Mouse (Mus musculus) skeletal muscle tissue, postnatal 0 days (tissue): ENCODE measurements around the gene Ino80e. TPM values are rescaled to one million over a fixed set of nuclear protein-coding genes. Genes with fewer than 3 reads are reported as not detected.

Experiments
- polyA plus RNA-seq: library from polyadenylated mRNA; unstranded; fragments of >200 nt; fragmentation: Nextera tagmentation; extraction: Ambion mirVana; gene quantifications from 2 replicates; pipeline ENCODE4 v1.2.1, GENCODE M21; 2015

Ino80e gene
- 28.3 and 39.2 TPM in 2 replicates for polyA plus RNA-seq

DNA sequence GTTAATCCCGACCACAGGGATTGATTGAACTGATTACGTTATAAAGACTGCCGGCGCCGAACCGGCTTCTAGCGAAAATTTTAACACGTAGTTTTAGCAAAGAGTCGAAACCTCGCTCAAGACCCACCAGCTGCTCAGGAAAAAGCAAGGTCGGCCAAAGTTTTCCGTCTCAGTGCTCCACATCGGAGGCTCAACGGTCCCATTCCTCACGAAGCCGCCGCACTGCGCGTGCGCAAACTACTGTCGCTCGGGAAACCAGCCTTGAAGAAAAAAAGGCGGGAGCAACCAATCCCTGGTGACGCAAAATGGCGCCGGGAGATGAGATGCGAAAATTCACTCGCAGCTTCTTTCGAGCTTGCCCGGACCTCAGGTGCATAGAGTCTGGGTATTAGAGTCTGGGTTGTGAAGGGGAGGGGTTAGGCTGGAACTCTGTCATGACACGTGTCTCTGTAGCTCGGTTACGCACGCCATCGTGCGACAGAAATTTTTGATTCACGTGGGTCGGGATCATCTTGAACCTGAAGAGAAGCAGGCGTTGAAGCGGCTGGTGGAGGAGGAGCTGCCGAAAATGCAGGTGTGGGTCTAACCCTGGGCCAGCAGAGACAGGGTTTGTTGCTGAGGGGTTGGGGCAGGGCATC is at the start of gene Ino80e:
Gene Ino80e (minus strand): TSS at position 231 of the 638 bp plus-strand sequence.

GRCm38 (mm10) chr7:126884286-126885164 is 22.3 kb upstream of the Ino80e start, which contains the start of gene Taok2:
TSS of gene Taok2 (minus strand) at chr7:126884703.

GRCm38 (mm10) chr7:126861429-126862130 is 597 bp downstream of the Ino80e start, which contains the start of gene Hirip3:
TSS of gene Hirip3 (plus strand) at chr7:126861972.

GRCm38 (mm10) chr7:126847116-126847420 is 15.1 kb downstream of the Ino80e start, which contains the start of gene Doc2a:
TSS of gene Doc2a (plus strand) at chr7:126847416.

GRCm38 (mm10) chr7:126831539-126831938 is 30.6 kb downstream of the Ino80e start, which contains the start of gene 4930451I11Rik:
TSS of gene 4930451I11Rik (minus strand) at chr7:126831639.

Other genes starting within 250 kb of the Ino80e start
- 28.9 and 66.2 TPM in 2 replicates for gene Nupr1, start 231.5 kb downstream of the Ino80e start, polyA plus RNA-seq
- gene Sgf29, start 213.1 kb downstream of the Ino80e start, polyA plus RNA-seq, result 17.4 and 21.8 TPM in 2 replicates
- gene Sult1a1, start 185.9 kb downstream of the Ino80e start, polyA plus RNA-seq, result 27.9 and 56.4 TPM in 2 replicates
- 73.2 and 75.7 TPM in 2 replicates for gene Bola2, start 167.0 kb downstream of the Ino80e start, polyA plus RNA-seq
- 3.7 and 5.2 TPM in 2 replicates for gene Slx1b, start 166.6 kb downstream of the Ino80e start, polyA plus RNA-seq
- 12.8 and 18.1 TPM in 2 replicates for gene Coro1a, start 154.6 kb downstream of the Ino80e start, polyA plus RNA-seq
- 40.3 and 40.6 TPM in 2 replicates for gene Mapk3, start 102.8 kb downstream of the Ino80e start, polyA plus RNA-seq
- 1.2 and 2.3 TPM in 2 replicates for gene Gdpd3, start 96.0 kb downstream of the Ino80e start, polyA plus RNA-seq
- gene Ypel3, start 85.4 kb downstream of the Ino80e start, polyA plus RNA-seq, result 155 and 192 TPM in 2 replicates
- 0.15 and 0.27 TPM in 2 replicates for gene Tbx6, start 80.9 kb downstream of the Ino80e start, polyA plus RNA-seq
- gene Ppp4c, start 69.9 kb downstream of the Ino80e start, polyA plus RNA-seq, result 94.5 and 113 TPM in 2 replicates
- gene Fam57b, start 64.7 kb downstream of the Ino80e start, polyA plus RNA-seq, result 1.6 and 1.8 TPM in 2 replicates
- not detected in 2 replicates for gene 4930451I11Rik, start 30.7 kb downstream of the Ino80e start, polyA plus RNA-seq
- gene Doc2a, start 15.0 kb downstream of the Ino80e start, polyA plus RNA-seq, result 0.24 and 0.37 TPM in 2 replicates
- 10.0 TPM in 2 replicates for gene Hirip3, start 405 bp downstream of the Ino80e start, polyA plus RNA-seq
- gene Taok2, start 22.3 kb upstream of the Ino80e start, polyA plus RNA-seq, result 17.4 and 18.3 TPM in 2 replicates
- gene Tmem219, start 60.5 kb upstream of the Ino80e start, polyA plus RNA-seq, result 22.8 and 29.8 TPM in 2 replicates
- gene Kctd13, start 66.5 kb upstream of the Ino80e start, polyA plus RNA-seq, result 6.0 and 7.1 TPM in 2 replicates
- gene Asphd1, start 87.2 kb upstream of the Ino80e start, polyA plus RNA-seq, result not detected in 2 replicates
- gene Sez6l2, start 88.2 kb upstream of the Ino80e start, polyA plus RNA-seq, result 0.65 and 0.96 TPM in 2 replicates
- gene Cdipt, start 113.5 kb upstream of the Ino80e start, polyA plus RNA-seq, result 45.2 and 57.4 TPM in 2 replicates
- gene Cdiptos, start 113.7 kb upstream of the Ino80e start, polyA plus RNA-seq, result 1.2 and 1.6 TPM in 2 replicates
- 13.8 and 18.8 TPM in 2 replicates for gene Mvp, start 152.2 kb upstream of the Ino80e start, polyA plus RNA-seq
- not detected in 2 replicates for gene Pagr1b, start 154.1 kb upstream of the Ino80e start, polyA plus RNA-seq
- gene Pagr1a, start 155.0 kb upstream of the Ino80e start, polyA plus RNA-seq, result 37.2 and 37.9 TPM in 2 replicates
- 9.2 and 17.4 TPM in 2 replicates for gene Gm42742, start 158.7 kb upstream of the Ino80e start, polyA plus RNA-seq
- 3.0 and 4.0 TPM in 2 replicates for gene Prrt2, start 158.8 kb upstream of the Ino80e start, polyA plus RNA-seq
- 21.3 and 26.0 TPM in 2 replicates for gene Maz, start 164.7 kb upstream of the Ino80e start, polyA plus RNA-seq
- gene Kif22, start 180.1 kb upstream of the Ino80e start, polyA plus RNA-seq, result 20.9 and 23.2 TPM in 2 replicates
- not detected in 2 replicates for gene Zg16, start 225.0 kb upstream of the Ino80e start, polyA plus RNA-seq
- 2.4 and 2.7 TPM in 2 replicates for gene AI467606, start 229.0 kb upstream of the Ino80e start, polyA plus RNA-seq